Mouse (Mus musculus) neural tube, embryonic 12.5 days (tissue): ENCODE results near the gene Tmem119. TPM values are rescaled to one million over a fixed set of nuclear protein-coding genes. Genes with fewer than 3 reads are reported as not detected.
"Not testable (repeated sequence)": the region's sequence is repeated elsewhere in the genome, so short reads cannot be mapped to it uniquely, and the experiment has no call there.

Experiments
- ATAC-seq: fragments of 200-750 bp; cut with Nextera tagmentation; 2 replicates; pipeline ENCODE4 v1.8.0; 2017; ENCODE audit warnings: low read depth, mild to moderate bottlenecking, moderate TSS enrichment, moderate library complexity; ENCODE audit not compliant: low FRiP score
- H3K27ac ChIP-seq: fragments of 300-500 bp; sonication (generic); 2 replicates; pipeline ENCODE4 v1.5.1; 2016
- H3K27me3 ChIP-seq: fragments of 300-500 bp; sonication (generic); replicated peaks from 2 replicates; pipeline ENCODE4 v1.6.1; 2016; ENCODE audit warnings: mild to moderate bottlenecking
- H3K36me3 ChIP-seq: fragments of 300-500 bp; sonication (generic); 2 replicates; pipeline ENCODE4 v1.6.1; 2016; ENCODE audit warnings: mild to moderate bottlenecking
- H3K4me1 ChIP-seq: fragments of 300-500 bp; sonication (generic); 2 replicates; pipeline ENCODE4 v1.6.1; 2016
- H3K4me2 ChIP-seq: fragments of 300-500 bp; sonication (generic); replicated peaks from 2 replicates; pipeline ENCODE4 v1.6.1; 2016; ENCODE audit warnings: mild to moderate bottlenecking
- H3K4me3 ChIP-seq: fragments of 300-500 bp; sonication (generic); 2 replicates; pipeline ENCODE4 v1.5.1; 2016
- H3K9ac ChIP-seq: fragments of 300-500 bp; sonication (generic); 2 replicates; pipeline ENCODE4 v1.6.1; 2016; ENCODE audit warnings: mild to moderate bottlenecking
- H3K9me3 ChIP-seq: fragments of 300-500 bp; sonication (generic); 2 replicates; pipeline ENCODE4 v1.6.1; 2016; ENCODE audit warnings: mild to moderate bottlenecking
- WGBS: fragments of 180-500 bp; shearing (Covaris S2); methylation state at CpG from one replicate; pipeline ENCODE4 v1.1.7; 2016; 5-methylcytosine and 5-hydroxymethylcytosine counted together
- polyA plus RNA-seq: library from polyadenylated mRNA; unstranded; fragments of >200 nt; fragmentation: Nextera tagmentation; extraction: Ambion mirVana; gene quantifications from 2 replicates; pipeline ENCODE4 v1.2.1, GENCODE M21; 2016

Tmem119 gene
- polyA plus RNA-seq, 1 experiment from 2014 or later: 39.3 TPM

DNA sequence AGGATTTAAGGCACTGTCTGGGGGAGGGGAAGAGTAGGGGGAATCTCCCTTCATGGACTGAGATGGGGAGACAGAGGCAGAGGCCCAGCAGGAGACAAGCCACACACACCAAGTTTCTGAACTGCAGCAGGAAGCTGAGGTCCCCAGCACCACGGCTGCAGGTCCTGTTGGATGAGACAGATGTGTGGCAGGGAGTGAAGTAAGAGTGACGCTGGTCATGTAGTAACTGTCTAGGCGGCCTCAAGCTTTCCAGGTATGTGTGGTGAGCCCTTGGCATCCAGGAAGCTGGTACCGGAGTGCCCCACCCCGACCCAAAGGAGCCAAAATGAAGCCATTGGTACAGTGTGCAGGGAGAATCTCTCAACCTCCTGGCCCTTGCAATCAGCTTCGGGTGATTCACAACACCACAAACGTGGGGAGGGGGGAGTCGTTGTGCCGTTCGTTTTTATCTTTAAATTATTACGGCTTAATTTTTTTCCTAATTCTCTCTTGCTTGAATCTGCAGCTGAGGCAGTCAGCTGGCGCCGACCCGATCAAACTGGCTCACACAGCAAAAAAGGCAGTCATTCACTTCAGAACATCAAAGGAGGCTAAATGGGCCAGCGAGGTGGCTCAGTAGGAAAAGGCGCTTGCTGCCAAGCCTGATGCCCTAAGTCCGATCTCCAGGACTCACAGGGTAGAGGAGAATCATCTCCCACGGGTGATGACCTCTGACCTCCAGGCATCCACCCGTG lies 3.0 kb downstream of the Tmem119 start:
- H3K4me1 ChIP-seq: peaks cover 34% of the 10 kb centered on the region
- peak overlapping the region; percentile 44 for H3K4me2 ChIP-seq
- H3K27ac ChIP-seq: no peak overlapping the region; the same call in 1 of the 2 replicates
- ATAC-seq: no peak
- no peaks in the 10 kb centered on the region for H3K9me3 ChIP-seq
- H3K27me3 ChIP-seq: 0 out of 2 replicates have a peak, but pooled peaks cover 5% of the 10 kb centered on the region
- no peak overlapping the region for H3K9ac ChIP-seq
- H3K4me3 ChIP-seq: no peak overlapping the region
- no peaks in the 10 kb centered on the region for H3K36me3 ChIP-seq
- 9% methylated on average over 19 of the region's 19 CpGs for WGBS

GRCm38 (mm10) chr5:113796401-113797148 lies 3.7 kb downstream of the Tmem119 start:
- Histone ChIP-seq H3K9me3 (no peaks in the 10 kb centered on the region), H3K27ac (no peak overlapping the region; the same call in 1 of the 2 replicates), H3K9ac (no peak overlapping the region), H3K27me3 (0 out of 2 replicates have a peak, but pooled peaks cover 5% of the 10 kb centered on the region), H3K4me1 (peaks cover 34% of the 10 kb centered on the region), H3K4me2 (peak overlapping the region; percentile 44), H3K4me3 (no peak overlapping the region), H3K36me3 (no peaks in the 10 kb centered on the region)
- 10% methylated on average over 13 of the region's 13 CpGs for WGBS
- 0 out of 2 replicates have a peak, but pooled peaks have one; percentile 18 for ATAC-seq

DNA sequence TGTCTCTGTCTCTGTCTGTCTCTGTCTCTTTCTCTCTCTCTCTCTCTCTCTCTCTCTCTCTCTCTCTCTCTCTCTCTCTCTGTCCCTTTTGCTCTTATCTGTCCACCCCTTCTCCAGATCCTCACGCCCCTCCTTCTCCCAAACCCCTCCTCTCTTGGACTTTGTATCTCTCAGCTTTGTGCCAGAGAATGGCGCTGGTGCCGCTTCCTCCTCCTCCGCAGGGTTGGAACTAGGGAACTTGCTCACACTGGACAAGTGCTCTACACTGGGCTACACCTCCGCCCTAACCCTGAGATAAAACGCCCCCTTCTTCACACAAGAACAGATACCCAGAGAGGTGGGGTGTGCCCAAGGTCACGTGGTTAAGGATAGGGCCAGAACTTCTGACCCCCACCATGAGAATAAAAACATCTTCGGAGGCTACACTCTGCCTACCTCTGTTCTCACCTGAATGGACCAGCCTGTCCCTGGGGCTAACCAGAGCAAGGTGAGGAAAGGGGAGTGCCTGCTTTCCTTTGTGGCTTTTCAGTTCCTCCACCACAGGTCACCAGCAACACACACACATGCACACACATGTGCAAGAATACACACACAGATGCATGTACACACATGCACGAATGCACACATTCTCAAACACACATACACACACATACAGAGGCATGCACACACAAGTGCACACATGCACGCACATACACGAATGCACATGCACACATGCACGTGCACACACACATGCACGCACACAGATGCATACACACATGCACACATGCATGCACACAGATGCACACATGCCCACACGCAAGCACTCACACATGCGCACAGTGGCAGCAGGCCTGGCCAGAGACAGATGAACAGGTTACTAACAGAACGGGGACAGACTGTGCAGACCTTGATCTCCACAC lies 8.9 kb downstream of the Tmem119 start:
- Histone ChIP-seq H3K9me3 (no peaks in the 10 kb centered on the region), H3K9ac (no peak overlapping the region), H3K27me3 (no peaks in the 10 kb centered on the region), H3K4me2 (no peak overlapping the region), H3K4me3 (no peak overlapping the region), H3K27ac (no peak overlapping the region), H3K4me1 (peaks cover 14% of the 10 kb centered on the region), H3K36me3 (no peaks in the 10 kb centered on the region)
- WGBS: 87% methylated on average over 16 of the region's 16 CpGs
- ATAC-seq: no peak

DNA sequence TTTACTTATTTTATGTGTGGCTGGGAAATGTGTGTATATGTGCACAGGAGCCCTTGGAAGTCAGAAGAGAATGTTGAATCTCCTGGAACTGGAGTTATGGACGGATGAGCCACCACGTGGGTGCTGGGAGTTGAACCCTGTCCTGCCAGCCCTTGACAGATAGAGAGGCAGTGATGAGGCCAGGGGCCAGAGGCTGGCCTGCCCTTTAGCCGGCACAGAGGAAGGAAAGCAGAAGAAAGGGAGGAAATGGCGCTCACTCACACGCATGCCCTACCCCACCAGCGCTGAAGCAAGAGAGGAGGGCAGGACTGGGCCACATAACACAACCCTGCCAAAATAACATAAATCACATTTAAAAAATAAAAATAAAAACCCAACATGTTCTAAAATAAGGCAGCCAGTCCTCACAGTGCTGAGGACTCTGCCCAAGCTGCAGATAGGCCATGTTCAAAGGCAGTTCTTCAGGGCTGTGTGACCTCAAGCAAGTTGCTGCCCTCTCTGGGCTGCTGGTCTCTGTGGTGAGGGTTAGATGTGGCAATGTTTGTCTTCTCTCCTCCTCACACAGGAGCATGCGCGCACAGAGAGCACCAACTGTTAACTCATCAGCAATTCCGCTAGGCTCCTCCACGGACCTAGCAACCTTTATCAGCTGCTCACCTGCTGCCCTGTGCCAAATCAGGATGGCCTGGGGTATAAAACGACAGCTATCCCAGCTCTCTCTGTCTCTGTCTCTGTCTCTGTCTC lies 9.7 kb downstream of the Tmem119 start:
- Histone ChIP-seq H3K27ac (no peak overlapping the region), H3K27me3 (no peaks in the 10 kb centered on the region), H3K4me2 (no peak overlapping the region), H3K9ac (no peak overlapping the region), H3K4me3 (no peak overlapping the region), H3K4me1 (peaks cover 11% of the 10 kb centered on the region), H3K36me3 (no peaks in the 10 kb centered on the region), H3K9me3 (no peaks in the 10 kb centered on the region)
- ATAC-seq: no peak
- WGBS: 75% methylated on average over 11 of the region's 11 CpGs

DNA sequence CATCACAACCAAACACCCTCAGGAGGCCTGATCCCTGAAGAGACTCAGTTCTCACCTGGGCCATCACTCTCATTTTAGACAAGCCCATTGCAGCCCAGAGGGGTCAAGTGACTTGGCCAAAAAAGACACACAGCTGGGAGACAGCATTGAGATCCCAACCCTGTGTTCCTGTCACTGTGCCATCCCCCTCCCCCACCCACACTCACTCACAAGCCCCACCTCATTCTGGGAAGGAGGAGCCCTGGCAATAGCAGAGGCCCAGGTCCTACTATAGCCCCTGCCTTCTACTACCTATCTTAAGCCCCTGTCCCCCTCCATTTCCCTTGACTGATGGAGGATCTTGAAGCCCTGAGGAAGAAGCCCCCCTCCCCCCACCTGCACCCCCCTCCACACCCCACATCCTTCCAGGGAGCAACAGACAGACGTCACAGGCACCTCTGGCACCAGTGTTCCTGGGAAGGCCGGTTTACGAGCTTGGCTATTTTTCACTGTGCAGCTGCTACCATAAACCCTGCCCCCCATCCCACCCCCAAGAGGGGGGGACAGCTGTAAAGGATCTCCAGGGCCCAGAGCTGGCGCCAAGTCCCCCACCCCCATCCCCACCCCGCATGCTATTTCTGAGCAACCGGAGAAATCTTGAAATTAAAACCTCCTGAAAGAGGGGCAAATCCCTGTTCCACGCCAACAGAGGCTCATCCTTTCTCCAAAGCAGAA lies 11.1 kb downstream of the Tmem119 start:
- whole genome bisulfite sequencing: 17% methylated on average over 7 of the region's 7 CpGs
- no peak overlapping the region for H3K27ac ChIP-seq
- H3K4me2 ChIP-seq: no peak overlapping the region
- no peak for ATAC-seq
- H3K4me3 ChIP-seq: no peak overlapping the region
- H3K27me3 ChIP-seq: no peaks in the 10 kb centered on the region
- H3K9me3 ChIP-seq: no peaks in the 10 kb centered on the region
- H3K36me3 ChIP-seq: no peaks in the 10 kb centered on the region
- H3K9ac ChIP-seq: no peak overlapping the region
- H3K4me1 ChIP-seq: peaks cover 11% of the 10 kb centered on the region

DNA sequence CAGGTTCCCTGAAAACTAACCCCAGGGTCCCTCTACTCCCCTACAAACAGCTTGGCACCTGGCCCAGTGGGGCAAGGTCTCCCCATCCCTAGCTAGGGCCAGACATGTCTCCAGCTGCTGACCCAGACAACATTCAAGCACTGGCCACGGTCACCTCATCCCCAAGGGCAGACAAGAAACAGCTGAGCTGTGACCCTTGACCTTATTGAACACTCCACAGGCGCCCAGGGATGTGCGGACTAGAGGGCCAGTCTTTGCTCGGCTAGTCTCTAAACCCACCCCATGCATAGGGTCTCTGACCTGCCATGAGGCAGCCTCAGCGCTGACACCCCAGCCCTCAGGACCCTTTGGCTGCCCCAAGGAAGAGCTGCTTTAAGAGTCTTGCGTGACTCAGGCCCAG lies 11.7 kb downstream of the Tmem119 start:
- no peak overlapping the region for H3K4me2 ChIP-seq
- no peak overlapping the region for H3K9ac ChIP-seq
- no peak overlapping the region for H3K4me3 ChIP-seq
- no peaks in the 10 kb centered on the region for H3K27me3 ChIP-seq
- no peak for ATAC-seq
- peaks cover 14% of the 10 kb centered on the region for H3K4me1 ChIP-seq
- no peaks in the 10 kb centered on the region for H3K9me3 ChIP-seq
- no peaks in the 10 kb centered on the region for H3K36me3 ChIP-seq
- WGBS: 33% methylated on average over 6 of the region's 6 CpGs
- no peak overlapping the region for H3K27ac ChIP-seq

- H3K4me2 ChIP-seq: no peak overlapping the region
- H3K9ac ChIP-seq: no peak overlapping the region
- peaks cover 17% of the 10 kb centered on the region for H3K4me1 ChIP-seq
- H3K9me3 ChIP-seq: no peaks in the 10 kb centered on the region
- H3K4me3 ChIP-seq: no peak overlapping the region
- no peak overlapping the region for H3K27ac ChIP-seq
- no peak for ATAC-seq
- no peaks in the 10 kb centered on the region for H3K36me3 ChIP-seq
- 78% methylated on average over 5 of the region's 5 CpGs for WGBS
- no peaks in the 10 kb centered on the region for H3K27me3 ChIP-seq
These were observed 13.3 kb downstream of the Tmem119 start for GRCm38 (mm10) chr5:113786985-113787384.

GRCm38 (mm10) chr5:113784104-113784503 lies 16.2 kb downstream of the Tmem119 start:
- H3K27me3 ChIP-seq, ATAC-seq, H3K4me3 ChIP-seq, H3K27ac ChIP-seq, H3K36me3 ChIP-seq, H3K9me3 ChIP-seq, H3K9ac ChIP-seq: not testable (repeated sequence)
- WGBS: 34% methylated on average over 3 of the region's 3 CpGs
- Histone ChIP-seq H3K4me2 (peak overlapping the region; percentile 4; the same call in 1 of the 2 replicates), H3K4me1 (peaks cover 12% of the 10 kb centered on the region)

DNA sequence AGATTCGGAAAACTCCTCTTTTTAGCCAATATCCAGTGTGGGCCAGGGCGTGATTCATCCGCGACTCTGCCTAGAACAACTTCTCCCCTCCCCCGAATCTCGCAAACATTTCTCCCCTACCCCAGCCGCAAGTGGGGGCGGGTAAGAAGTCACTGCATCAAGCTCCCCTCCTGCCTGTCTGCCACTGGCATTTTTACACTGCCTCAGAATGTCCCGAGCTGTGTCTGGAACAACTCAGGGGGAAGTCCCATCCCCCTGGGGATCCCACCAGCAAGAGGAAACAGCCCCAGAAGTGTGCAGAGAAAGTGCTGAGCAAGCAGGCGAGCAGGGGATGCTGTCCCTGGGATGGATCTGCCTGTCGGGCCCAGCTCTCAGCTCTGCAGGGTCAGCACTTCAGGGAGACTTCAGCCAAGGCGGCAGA lies 16.7 kb downstream of the Tmem119 start:
- Histone ChIP-seq H3K27ac (no peak overlapping the region; the same call in 1 of the 2 replicates), H3K36me3 (0 out of 2 replicates have a peak, but pooled peaks cover under 1% of the 10 kb centered on the region), H3K9ac (no peak overlapping the region), H3K27me3 (no peaks in the 10 kb centered on the region), H3K9me3 (no peaks in the 10 kb centered on the region), H3K4me2 (peak overlapping the region; percentile 4; the same call in 1 of the 2 replicates), H3K4me3 (no peak overlapping the region), H3K4me1 (peaks cover 7% of the 10 kb centered on the region; the same call in 1 of the 2 replicates)
- 20% methylated on average over 12 of the region's 12 CpGs for WGBS
- no peak for ATAC-seq

DNA sequence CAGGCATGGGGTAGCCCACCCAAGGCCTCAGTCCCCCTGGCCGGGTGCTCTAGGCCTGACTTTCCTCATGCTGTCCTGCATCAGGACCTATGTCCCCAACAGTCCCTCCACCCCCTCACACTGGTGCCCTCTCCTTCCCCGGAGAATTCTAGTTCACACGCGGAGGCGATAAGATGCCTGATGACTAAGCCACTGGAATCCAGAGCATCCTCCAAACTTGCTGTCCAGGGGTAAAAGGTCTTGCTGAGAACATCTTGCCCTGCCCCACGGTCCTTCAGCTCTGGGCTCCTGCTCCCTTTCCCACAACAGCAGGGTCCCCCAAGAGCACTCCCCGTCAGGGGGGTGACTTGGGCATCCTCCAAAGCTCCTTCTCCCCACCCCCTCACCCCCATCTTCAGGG lies 17.7 kb downstream of the Tmem119 start:
- no peak overlapping the region for H3K9ac ChIP-seq
- no peaks in the 10 kb centered on the region for H3K9me3 ChIP-seq
- H3K4me3 ChIP-seq: no peak overlapping the region
- H3K36me3 ChIP-seq: 0 out of 2 replicates have a peak, but pooled peaks cover 3% of the 10 kb centered on the region
- WGBS: 89% methylated on average over 7 of the region's 7 CpGs
- H3K27me3 ChIP-seq: no peaks in the 10 kb centered on the region
- H3K27ac ChIP-seq: no peak overlapping the region
- no peak for ATAC-seq
- no peak overlapping the region for H3K4me2 ChIP-seq
- H3K4me1 ChIP-seq: 0 out of 2 replicates have a peak, but pooled peaks cover 6% of the 10 kb centered on the region

DNA sequence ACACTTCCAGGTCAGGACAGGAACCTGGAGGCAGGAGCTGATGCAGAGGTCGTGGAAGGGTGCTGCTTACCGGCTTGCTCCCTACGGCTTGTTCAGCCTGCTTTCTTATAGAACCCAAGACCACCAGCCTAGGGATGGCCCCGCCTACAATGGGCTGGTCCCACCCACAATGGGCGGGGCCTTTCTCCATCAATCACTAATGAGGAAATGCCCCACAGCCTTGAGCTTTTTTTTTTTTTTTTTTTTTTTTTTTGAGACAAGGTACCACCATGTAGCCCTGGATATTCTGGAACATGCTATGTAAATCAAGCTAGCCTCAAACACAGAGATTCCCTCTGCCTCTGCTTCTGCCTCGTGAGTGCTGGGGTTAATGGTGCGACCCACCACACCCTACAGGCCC lies 18.4 kb downstream of the Tmem119 start:
- H3K4me2 ChIP-seq: no peak overlapping the region
- no peak for ATAC-seq
- H3K4me1 ChIP-seq: 0 out of 2 replicates have a peak, but pooled peaks cover 6% of the 10 kb centered on the region
- no peak overlapping the region for H3K9ac ChIP-seq
- no peak overlapping the region for H3K27ac ChIP-seq
- peaks cover 8% of the 10 kb centered on the region for H3K36me3 ChIP-seq
- no peaks in the 10 kb centered on the region for H3K9me3 ChIP-seq
- WGBS: 81% methylated on average over 7 of the region's 7 CpGs
- H3K4me3 ChIP-seq: no peak overlapping the region
- no peaks in the 10 kb centered on the region for H3K27me3 ChIP-seq
